8 mouse cellular contexts compared by ENCODE assay signal in genomic region chr9:98690839-98691516, GRCm38 (mm10).
DNase-seq lines count a peak whose midpoint lies in the region; ATAC-seq and TF ChIP-seq lines count a peak whose summit lies in the region.

No protein-coding gene starts in this region.

- peak; percentile 36 for DNase-seq in neural tube, embryonic 11.5 days (ENCODE audit: low spot score)
- no peak for DNase-seq in neural tube, embryonic 10.5 days (ENCODE audit: extremely low spot score, low spot score)
- peak; percentile 38 for DNase-seq in forelimb bud, embryonic 11.5 days (ENCODE audit: low read depth, low spot score)
- peak; percentile 81 to 84 for DNase-seq in heart, postnatal 10 days
- DNase-seq in layer of hippocampus, adult 8-10 months (ENCODE audit: low spot score in 2 of 2), result peak; percentile 21 to 35
- DNase-seq in cerebellum, adult 2 months, result no peak
- no peak for DNase-seq in cerebellum, adult 8-10 months

- ATAC-seq in neural tube, embryonic 11.5 days (ENCODE audit: insufficient read depth, low FRiP score, low TSS enrichment), result no peak

- intact Hi-C loops in heart, postnatal 10 days (cut with DNase I), result no loop called here

- H3K36me3 ChIP-seq in neural tube, embryonic 11.5 days (ENCODE audit: control insufficient read depth, insufficient read depth, low read length), result no peaks in the 10 kb centered on the region

- H3K9ac ChIP-seq in neural tube, embryonic 11.5 days (ENCODE audit: low read length), result no peak overlapping the region

- TF ChIP-seq POLR2A in olfactory bulb, adult 2 months (IDR thresholded peaks at IDR 0.05; ENCODE audit: insufficient read depth, low read depth, low read length), result no peak
- TF ChIP-seq POLR2A in cerebellum, adult 2 months (IDR thresholded peaks at IDR 0.05; ENCODE audit: borderline replicate concordance, insufficient read depth, low read length), result no peak

- TF ChIP-seq CTCF in olfactory bulb, adult 2 months (IDR thresholded peaks at IDR 0.05; ENCODE audit: insufficient read depth, low read depth, low read length), result no peak
- TF ChIP-seq CTCF in cerebellum, adult 2 months (IDR thresholded peaks at IDR 0.05; ENCODE audit: borderline replicate concordance, insufficient read depth, low read depth, low read length), result no peak

- H3K4me3 ChIP-seq in neural tube, embryonic 11.5 days (ENCODE audit: low read depth, low read length), result no peak overlapping the region
- peak overlapping the region; percentile 29 for H3K4me3 ChIP-seq in olfactory bulb, adult 2 months (ENCODE audit: insufficient read depth, low read depth, low read length)
- no peak overlapping the region for H3K4me3 ChIP-seq in cerebellum, adult 2 months (replicated peaks; ENCODE audit: insufficient read depth, low read depth, low read length)

- H3K9me3 ChIP-seq in neural tube, embryonic 11.5 days (ENCODE audit: control insufficient read depth, low read length), result no peaks in the 10 kb centered on the region

- no peak overlapping the region for H3K4me2 ChIP-seq in neural tube, embryonic 11.5 days (ENCODE audit: low read depth)

- H3K27ac ChIP-seq in neural tube, embryonic 11.5 days (ENCODE audit: low read depth, low read length), result no peak overlapping the region
- no peak overlapping the region for H3K27ac ChIP-seq in olfactory bulb, adult 2 months (ENCODE audit: insufficient read depth, low read depth, low read length)
- no peak overlapping the region for H3K27ac ChIP-seq in cerebellum, adult 2 months (ENCODE audit: insufficient read depth, low read length)

- H3K27me3 ChIP-seq in neural tube, embryonic 11.5 days (ENCODE audit: control insufficient read depth, insufficient read depth, low read length), result no peaks in the 10 kb centered on the region
- no peaks in the 10 kb centered on the region for H3K27me3 ChIP-seq in cerebellum, adult 2 months (ENCODE audit: control insufficient read depth, insufficient read depth, low read length)

- 75% methylated on average over 14 of the region's 14 CpGs for WGBS in neural tube, embryonic 11.5 days
- WGBS in olfactory bulb, adult 2 months, result 55% methylated on average over 14 of the region's 14 CpGs
- 77% methylated on average over 14 of the region's 14 CpGs for WGBS in cerebellum, adult 2 months

- H3K4me1 ChIP-seq in neural tube, embryonic 11.5 days (ENCODE audit: control insufficient read depth, insufficient read depth, low read length), result no peaks in the 10 kb centered on the region
- H3K4me1 ChIP-seq in olfactory bulb, adult 2 months (ENCODE audit: control insufficient read depth, insufficient read depth, low read length), result peaks cover 5% of the 10 kb centered on the region
- no peaks in the 10 kb centered on the region; the same call in 1 of the 2 replicates for H3K4me1 ChIP-seq in cerebellum, adult 2 months (ENCODE audit: control insufficient read depth, insufficient read depth, low read length)

Comparison
In these comparisons a context has a peak if more than half of its experiments do, and no peak if none do; other contexts are left out.
1. DNase-seq: peak in neural tube, embryonic 11.5 days (single experiment), forelimb bud, embryonic 11.5 days (single experiment), heart, postnatal 10 days (2 of 2) and layer of hippocampus, adult 8-10 months (2 of 2); none in neural tube, embryonic 10.5 days (single experiment), cerebellum, adult 2 months (0 of 2) and cerebellum, adult 8-10 months (single experiment).